ENCODE assay signal across 12 mouse cellular contexts in genomic region chr6:127770806-127771205, GRCm38 (mm10). TPM values are rescaled to one million over a fixed set of nuclear protein-coding genes. Genes with fewer than 3 reads are reported as not detected.
DNase-seq lines count a peak whose midpoint lies in the region; ATAC-seq and TF ChIP-seq lines count a peak whose summit lies in the region.
"Had no signal": no experiment of that assay in that cellular context is flagged by ENCODE, and none has a peak within 500 bp of the region (broad histone marks: within the 10 kb centered on the region; RNA-seq: fewer than 3 reads in every experiment).

No protein-coding gene starts in this region.

- DNase-seq in ES-CJ7 (ENCODE audit: low read depth, low spot score) = peak; percentile 8
- DNase-seq in forebrain, postnatal 0 days = peak; percentile 71
- peak; percentile 63 to 70 for DNase-seq in left cerebral cortex, adult 18-20 months (ENCODE audit: low spot score in 2 of 2)
- DNase-seq in cerebellum, postnatal 36 days = no peak
- DNase-seq in heart, adult 8-10 months (ENCODE audit: low spot score) = no peak
- no peak for DNase-seq in cerebellum, adult 9-10 months

- peaks cover 14% of the 10 kb centered on the region for H3K4me1 ChIP-seq in forebrain, postnatal 0 days (ENCODE audit: insufficient read depth)
- H3K4me1 ChIP-seq in neural tube, embryonic 12.5 days = peaks cover 35% of the 10 kb centered on the region
- peaks cover 11% of the 10 kb centered on the region for H3K4me1 ChIP-seq in kidney, embryonic 14.5 days (ENCODE audit: control insufficient read depth, insufficient read depth, low read length)

- peak overlapping the region; percentile 84 for H3K4me2 ChIP-seq in forebrain, postnatal 0 days (ENCODE audit: low read depth)
- peak overlapping the region; percentile 92 for H3K4me2 ChIP-seq in neural tube, embryonic 12.5 days (replicated peaks)
- no peak overlapping the region for H3K4me2 ChIP-seq in kidney, embryonic 14.5 days (replicated peaks; ENCODE audit: low read depth, low read length)
- H3K4me2 ChIP-seq: heart, embryonic 11.5 days; limb, embryonic 15.5 days had no signal

- no peaks in the 10 kb centered on the region for H3K36me3 ChIP-seq in forebrain, postnatal 0 days (ENCODE audit: insufficient read depth)
- H3K36me3 ChIP-seq in neural tube, embryonic 12.5 days = no peaks in the 10 kb centered on the region
- H3K36me3 ChIP-seq in kidney, embryonic 14.5 days (ENCODE audit: control insufficient read depth, insufficient read depth, low read length) = no peaks in the 10 kb centered on the region
- H3K36me3 ChIP-seq: limb, embryonic 15.5 days had no signal

- 33% methylated on average over 4 of the region's 4 CpGs for WGBS in forebrain, postnatal 0 days
- WGBS in neural tube, embryonic 12.5 days = 34% methylated on average over 4 of the region's 4 CpGs
- WGBS in kidney, embryonic 14.5 days = 54% methylated on average over 4 of the region's 4 CpGs

- H3K9me3 ChIP-seq in forebrain, postnatal 0 days (ENCODE audit: low read length) = no peaks in the 10 kb centered on the region
- no peaks in the 10 kb centered on the region for H3K9me3 ChIP-seq in neural tube, embryonic 12.5 days
- no peaks in the 10 kb centered on the region for H3K9me3 ChIP-seq in kidney, embryonic 14.5 days (ENCODE audit: control insufficient read depth, low read length)
- H3K9me3 ChIP-seq: limb, embryonic 15.5 days had no signal

- H3K27ac ChIP-seq in forebrain, postnatal 0 days (ENCODE audit: low read depth, low read length) = 0 out of 2 replicates have a peak overlapping the region, but pooled peaks have one; percentile 84
- no peak overlapping the region for H3K27ac ChIP-seq in neural tube, embryonic 12.5 days
- no peak overlapping the region for H3K27ac ChIP-seq in kidney, embryonic 14.5 days (ENCODE audit: low read depth, low read length)
- H3K27ac ChIP-seq: limb, embryonic 15.5 days had no signal

- peak; percentile 21; the same call in 1 of the 2 replicates for ATAC-seq in forebrain, postnatal 0 days
- no peak for ATAC-seq in neural tube, embryonic 12.5 days (ENCODE audit: low FRiP score, low read depth)
- ATAC-seq in kidney, embryonic 14.5 days (ENCODE audit: low FRiP score, low TSS enrichment) = no peak
- ATAC-seq: intestine, embryonic 16.5 days had no signal

- H3K27me3 ChIP-seq in forebrain, postnatal 0 days (ENCODE audit: insufficient read depth, low read length) = no peaks in the 10 kb centered on the region
- H3K27me3 ChIP-seq in neural tube, embryonic 12.5 days (replicated peaks) = peaks cover 17% of the 10 kb centered on the region; the same call in 1 of the 2 replicates
- peaks cover 59% of the 10 kb centered on the region for H3K27me3 ChIP-seq in kidney, embryonic 14.5 days (ENCODE audit: control insufficient read depth, insufficient read depth, low read length)

- TF ChIP-seq CTCF in forebrain, postnatal 0 days (IDR thresholded peaks at IDR 0.05; ENCODE audit: low read depth) = no peak

- no peak overlapping the region for H3K9ac ChIP-seq in forebrain, postnatal 0 days
- H3K9ac ChIP-seq in neural tube, embryonic 12.5 days = no peak overlapping the region
- no peak overlapping the region for H3K9ac ChIP-seq in kidney, embryonic 14.5 days (ENCODE audit: low read depth, low read length)
- H3K9ac ChIP-seq: limb, embryonic 15.5 days had no signal

- H3K4me3 ChIP-seq in forebrain, postnatal 0 days (ENCODE audit: low read depth, low read length) = no peak overlapping the region
- no peak overlapping the region for H3K4me3 ChIP-seq in neural tube, embryonic 12.5 days
- no peak overlapping the region for H3K4me3 ChIP-seq in kidney, embryonic 14.5 days (ENCODE audit: low read length)
- H3K4me3 ChIP-seq: limb, embryonic 15.5 days had no signal

RNA-seq across cellular contexts. Expression of gene Prmt8, which starts 1.5 kb away (rescaled TPM):
- 29.9 and 32.7 TPM in 2 replicates for total RNA-seq in forebrain, postnatal 0 days (2014; rRNA removed)
- 20.6 and 36.4 TPM in 2 replicates for polyA plus RNA-seq in forebrain, postnatal 0 days (2015; fragmentation: Nextera tagmentation; extraction: Ambion mirVana)
- total RNA-seq in left cerebral cortex, adult 18-20 months (2021) = 10 to 100 TPM; 72.7 to 85.8 TPM
- 44.9 and 47.5 TPM in 2 replicates for polyA plus RNA-seq in neural tube, embryonic 12.5 days (2016; fragmentation: Nextera tagmentation; extraction: Ambion mirVana)
- not detected for total RNA-seq in heart, adult 8-10 months (2022)
- polyA plus RNA-seq in kidney, embryonic 14.5 days (2014; fragmentation: Nextera tagmentation; extraction: Ambion mirVana) = 0.16 TPM in 1 of 2 replicates, not detected in the other
- total RNA-seq: CH12.LX had no signal
- polyA plus RNA-seq: intestine, embryonic 16.5 days had no signal

Comparison
In these comparisons a context has a peak if more than half of its experiments do, and no peak if none do; other contexts are left out.
1. DNase-seq: peak in ES-CJ7 (single experiment), forebrain, postnatal 0 days (single experiment) and left cerebral cortex, adult 18-20 months (2 of 2); none in cerebellum, postnatal 36 days (0 of 2), heart, adult 8-10 months (single experiment) and cerebellum, adult 9-10 months (single experiment).
2. RNA of gene Prmt8, which starts 1.5 kb away (total RNA-seq): 72.7 to 85.8 TPM in left cerebral cortex, adult 18-20 months and 29.9 to 32.7 TPM in forebrain, postnatal 0 days; not detected in heart, adult 8-10 months; every median in the first group is over 10 times any median in the second.